Mouse (Mus musculus): ENCODE data around the gene Cdhr2. TPM values are rescaled to one million over a fixed set of nuclear protein-coding genes. Genes with fewer than 3 reads are reported as not detected.

The Cdhr2 gene
- total and polyA plus RNA-seq, 2 experiments from 2014 or later = 0.33 to 0.84 TPM

GRCm38 (mm10) chr13:54746110-54746509, 44.8 kb downstream of the Cdhr2 start:
- DNase-seq (ENCODE audit: low spot score) (no peak), ATAC-seq (ENCODE audit: low FRiP score) (no peak)
- Histone ChIP-seq H3K4me2 (ENCODE audit: low read depth, low read length, poor library complexity, severe bottlenecking) (peak overlapping the region; percentile 6; the same call in 1 of the 2 replicates), H3K9ac (replicated peaks; ENCODE audit: low read length, poor library complexity, severe bottlenecking) (no peak overlapping the region), H3K27me3 (ENCODE audit: insufficient read depth, low read length) (no peaks in the 10 kb centered on the region), H3K9me3 (ENCODE audit: low read length) (no peaks in the 10 kb centered on the region), H3K27ac (ENCODE audit: low read depth, low read length) (no peak overlapping the region), H3K4me1 (ENCODE audit: insufficient read depth, low read length) (peaks cover 18% of the 10 kb centered on the region), H3K4me3 (ENCODE audit: low read depth, low read length) (no peak overlapping the region), H3K36me3 (ENCODE audit: insufficient read depth, low read length) (no peaks in the 10 kb centered on the region)
- WGBS = 43% methylated on average over 6 of the region's 6 CpGs
- TF ChIP-seq CTCF (IDR thresholded peaks at IDR 0.05) = no peak

- ATAC-seq (ENCODE audit: low FRiP score) = no peak
- Histone ChIP-seq H3K27ac (ENCODE audit: low read depth, low read length) (no peak overlapping the region), H3K4me2 (ENCODE audit: low read depth, low read length, poor library complexity, severe bottlenecking) (peak overlapping the region; percentile 73), H3K36me3 (ENCODE audit: insufficient read depth, low read length) (no peaks in the 10 kb centered on the region), H3K4me1 (ENCODE audit: insufficient read depth, low read length) (peaks cover 18% of the 10 kb centered on the region), H3K9me3 (ENCODE audit: low read length) (no peaks in the 10 kb centered on the region), H3K27me3 (ENCODE audit: insufficient read depth, low read length) (no peaks in the 10 kb centered on the region), H3K9ac (replicated peaks; ENCODE audit: low read length, poor library complexity, severe bottlenecking) (0 out of 2 replicates have a peak overlapping the region, but pooled peaks have one; percentile 24), H3K4me3 (ENCODE audit: low read depth, low read length) (no peak overlapping the region)
- DNase-seq (ENCODE audit: low spot score) = peak; percentile 50
- TF ChIP-seq CTCF (IDR thresholded peaks at IDR 0.05) = no peak
- WGBS = 25% methylated on average over 10 of the region's 10 CpGs
Observed at GRCm38 (mm10) chr13:54746896-54747295, 45.6 kb downstream of the Cdhr2 start.

- no peaks in the 10 kb centered on the region for H3K27me3 ChIP-seq (ENCODE audit: insufficient read depth, low read length)
- H3K9ac ChIP-seq (replicated peaks; ENCODE audit: low read length, poor library complexity, severe bottlenecking) = peak overlapping the region; percentile 84
- 76% methylated on average over 8 of the region's 8 CpGs for WGBS
- peak overlapping the region; percentile 65 for H3K4me3 ChIP-seq (ENCODE audit: low read depth, low read length)
- no peak for DNase-seq (ENCODE audit: low spot score)
- no peak for TF ChIP-seq CTCF (IDR thresholded peaks at IDR 0.05)
- no peak for ATAC-seq (ENCODE audit: low FRiP score)
- no peaks in the 10 kb centered on the region for H3K9me3 ChIP-seq (ENCODE audit: low read length)
- H3K4me2 ChIP-seq (ENCODE audit: low read depth, low read length, poor library complexity, severe bottlenecking) = peak overlapping the region; percentile 73
- H3K4me1 ChIP-seq (ENCODE audit: insufficient read depth, low read length) = peaks cover 18% of the 10 kb centered on the region
- peak overlapping the region; percentile 87 for H3K27ac ChIP-seq (ENCODE audit: low read depth, low read length)
- no peaks in the 10 kb centered on the region for H3K36me3 ChIP-seq (ENCODE audit: insufficient read depth, low read length)
Observed at GRCm38 (mm10) chr13:54748190-54748589, 46.9 kb downstream of the Cdhr2 start.

GRCm38 (mm10) chr13:54748721-54749060, 47.4 kb downstream of the Cdhr2 start:
- H3K4me1 ChIP-seq (ENCODE audit: insufficient read depth, low read length) = peaks cover 18% of the 10 kb centered on the region
- TF ChIP-seq CTCF (IDR thresholded peaks at IDR 0.05) = no peak

GRCm38 (mm10) chr13:54749061-54749863, 48.0 kb downstream of the Cdhr2 start:
- Histone ChIP-seq H3K9me3 (ENCODE audit: low read length) (no peaks in the 10 kb centered on the region), H3K4me2 (ENCODE audit: low read depth, low read length, poor library complexity, severe bottlenecking) (peak overlapping the region; percentile 73), H3K27me3 (ENCODE audit: insufficient read depth, low read length) (no peaks in the 10 kb centered on the region), H3K27ac (ENCODE audit: low read depth, low read length) (peak overlapping the region; percentile 87), H3K4me3 (ENCODE audit: low read depth, low read length) (peak overlapping the region; percentile 65), H3K9ac (replicated peaks; ENCODE audit: low read length, poor library complexity, severe bottlenecking) (peak overlapping the region; percentile 84), H3K36me3 (ENCODE audit: insufficient read depth, low read length) (no peaks in the 10 kb centered on the region), H3K4me1 (ENCODE audit: insufficient read depth, low read length) (peaks cover 18% of the 10 kb centered on the region)
- no peak for TF ChIP-seq CTCF (IDR thresholded peaks at IDR 0.05)
- 3% methylated on average over 19 of the region's 100 CpGs for WGBS
- ATAC-seq (ENCODE audit: low FRiP score) = peak; percentile 81
- peak; percentile 86 for DNase-seq (ENCODE audit: low spot score)

More at GRCm38 (mm10) chr13:54748721-54749060, 47.4 kb downstream of the Cdhr2 start:
- ATAC-seq (ENCODE audit: low FRiP score) = peak; percentile 36
- Histone ChIP-seq H3K4me2 (ENCODE audit: low read depth, low read length, poor library complexity, severe bottlenecking) (peak overlapping the region; percentile 73), H3K9ac (replicated peaks; ENCODE audit: low read length, poor library complexity, severe bottlenecking) (peak overlapping the region; percentile 84), H3K9me3 (ENCODE audit: low read length) (no peaks in the 10 kb centered on the region), H3K27ac (ENCODE audit: low read depth, low read length) (peak overlapping the region; percentile 87), H3K4me3 (ENCODE audit: low read depth, low read length) (peak overlapping the region; percentile 65), H3K36me3 (ENCODE audit: insufficient read depth, low read length) (no peaks in the 10 kb centered on the region), H3K27me3 (ENCODE audit: insufficient read depth, low read length) (no peaks in the 10 kb centered on the region)
- DNase-seq (ENCODE audit: low spot score) = no peak
- WGBS = 23% methylated on average over 10 of the region's 10 CpGs

GRCm38 (mm10) chr13:54749864-54750411, 48.7 kb downstream of the Cdhr2 start, which contains the start of gene Gprin1:
Gene Gprin1 (minus strand): TSS chr13:54749874.
- Histone ChIP-seq H3K4me3 (ENCODE audit: low read depth, low read length) (peak within 1 kb of the TSS; percentile 65), H3K9ac (replicated peaks; ENCODE audit: low read length, poor library complexity, severe bottlenecking) (peak within 1 kb of the TSS; percentile 84), H3K4me1 (ENCODE audit: insufficient read depth, low read length) (peaks cover 23% of the 10 kb centered on the region), H3K9me3 (ENCODE audit: low read length) (no peaks in the 10 kb centered on the region), H3K27me3 (ENCODE audit: insufficient read depth, low read length) (no peaks in the 10 kb centered on the region), H3K4me2 (ENCODE audit: low read depth, low read length, poor library complexity, severe bottlenecking) (peak within 1 kb of the TSS; percentile 73), H3K36me3 (ENCODE audit: insufficient read depth, low read length) (no peaks in the 10 kb centered on the region), H3K27ac (ENCODE audit: low read depth, low read length) (peak within 1 kb of the TSS; percentile 87)
- ATAC-seq (ENCODE audit: low FRiP score) = peak; percentile 58
- TF ChIP-seq CTCF (IDR thresholded peaks at IDR 0.05) = no peak
- peak; percentile 56 for DNase-seq (ENCODE audit: low spot score)
- 4% methylated on average over 27 of the region's 29 CpGs for WGBS

Data from midbrain, postnatal 0 days (tissue).